Mouse (Mus musculus): ENCODE measurements at regions not wholly inside any gene's neighbourhood (a gene's known extent, or its start where the extent isn't known, plus 50 kb on each side); places are given as distances from the start of the nearest gene placed in this dataset.

DNA sequence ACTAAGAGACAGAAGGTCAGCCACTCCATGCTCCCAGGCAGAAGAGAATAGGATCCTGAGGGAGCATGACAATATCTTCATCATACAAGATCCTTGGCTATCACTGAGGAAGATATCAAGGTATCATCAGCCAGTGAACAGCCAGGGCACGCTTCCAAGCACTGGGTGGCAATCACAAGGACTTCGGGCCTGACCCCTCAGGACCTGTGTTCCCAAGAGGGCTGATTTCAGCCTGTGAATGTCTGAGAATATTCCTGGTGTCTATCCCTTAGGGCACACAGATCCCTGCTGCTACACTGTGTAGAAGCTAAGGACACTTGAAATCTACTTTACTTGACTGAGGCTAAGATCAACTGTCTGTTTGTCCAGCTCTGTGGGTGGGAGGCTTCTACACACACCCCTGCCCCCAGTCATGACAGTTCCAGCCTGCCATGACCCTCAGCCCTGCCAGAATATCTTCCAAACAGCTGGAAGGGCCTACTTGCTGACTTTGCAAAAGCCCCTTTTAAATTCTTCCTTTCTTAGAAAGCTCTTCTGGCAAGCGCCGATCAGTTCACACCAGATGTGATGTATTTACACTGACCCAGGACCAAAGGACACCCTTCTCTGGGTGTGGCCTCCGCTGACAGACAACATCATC, 198.4 kb downstream of the Gm12728 start:
- H3K4me1 ChIP-seq (ENCODE audit: control insufficient read depth, insufficient read depth, low read length), result no peaks in the 10 kb centered on the region
- no peak overlapping the region for H3K4me3 ChIP-seq (replicated peaks; ENCODE audit: control insufficient read depth, low read depth, low read length)
- no peak for TF ChIP-seq CTCF (IDR thresholded peaks at IDR 0.05; ENCODE audit: control insufficient read depth, insufficient read depth, low read length)
- 82% methylated on average over 5 of the region's 5 CpGs for WGBS
- H3K27ac ChIP-seq (ENCODE audit: control insufficient read depth, insufficient read depth, low read depth, low read length, poor library complexity), result no peak overlapping the region

DNA sequence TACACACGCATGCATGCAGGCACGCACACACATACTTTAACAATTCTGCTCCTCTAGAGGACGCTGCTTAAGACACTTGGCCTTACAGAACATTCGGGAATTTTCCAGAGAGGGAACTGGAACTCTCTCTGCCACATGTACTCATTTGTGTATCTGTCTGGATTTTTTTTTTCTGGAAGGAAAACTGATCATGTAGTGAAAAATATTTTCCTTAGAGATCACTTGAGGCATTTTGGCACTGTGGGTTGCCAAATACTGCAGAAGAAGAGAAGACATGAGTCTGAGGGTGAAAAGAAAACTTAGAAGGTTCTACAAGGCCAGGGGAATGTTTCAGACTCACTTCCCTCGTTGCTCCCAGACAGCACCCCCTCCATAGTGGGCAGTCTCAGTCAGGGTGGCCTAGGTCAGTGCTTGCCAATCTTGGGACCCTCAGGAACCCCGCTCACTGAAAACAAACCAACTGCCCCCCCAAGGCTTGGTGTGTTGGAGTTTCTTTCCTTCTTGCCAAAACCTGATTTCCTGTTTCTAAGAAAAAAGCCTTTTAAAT, 203.0 kb downstream of the Gm12728 start:
- Histone ChIP-seq H3K4me1 (ENCODE audit: control insufficient read depth, insufficient read depth, low read length) (no peaks in the 10 kb centered on the region; the same call in 1 of the 2 replicates), H3K27ac (ENCODE audit: control insufficient read depth, insufficient read depth, low read depth, low read length, poor library complexity) (no peak overlapping the region), H3K4me3 (replicated peaks; ENCODE audit: control insufficient read depth, low read depth, low read length) (no peak overlapping the region)
- WGBS, result 68% methylated on average over 6 of the region's 6 CpGs
- TF ChIP-seq CTCF (IDR thresholded peaks at IDR 0.05; ENCODE audit: control insufficient read depth, insufficient read depth, low read length), result no peak
- TF ChIP-seq POLR2A (IDR thresholded peaks at IDR 0.05; ENCODE audit: borderline replicate concordance, control insufficient read depth, low read depth, low read length), result no peak

DNA sequence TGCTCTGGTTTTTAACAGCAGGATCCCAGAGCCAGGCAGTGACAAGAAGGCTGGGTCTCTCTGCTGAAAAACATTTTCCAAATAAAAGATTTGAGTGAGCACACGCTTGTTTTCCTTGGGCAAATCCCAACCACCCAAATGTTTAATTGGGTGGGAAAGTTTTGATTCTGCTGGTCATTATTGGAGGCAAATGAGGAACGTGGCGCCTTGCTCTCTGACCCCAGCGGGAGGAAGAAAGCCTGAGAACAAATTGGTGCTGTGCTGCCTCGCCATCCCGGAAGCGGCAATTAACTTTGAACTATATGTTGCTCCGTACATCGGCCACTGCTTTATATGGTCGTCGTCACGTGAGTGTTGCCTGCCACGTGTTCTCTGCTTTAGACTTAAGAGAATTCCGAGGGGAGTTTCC, 204.7 kb downstream of the Gm12728 start:
- TF ChIP-seq CTCF (IDR thresholded peaks at IDR 0.05; ENCODE audit: control insufficient read depth, insufficient read depth, low read length) (no peak), POLR2A (IDR thresholded peaks at IDR 0.05; ENCODE audit: borderline replicate concordance, control insufficient read depth, low read depth, low read length) (no peak)
- H3K4me1 ChIP-seq (ENCODE audit: control insufficient read depth, insufficient read depth, low read length), result no peaks in the 10 kb centered on the region; the same call in 1 of the 2 replicates
- WGBS, result 77% methylated on average over 14 of the region's 14 CpGs
- H3K4me3 ChIP-seq (replicated peaks; ENCODE audit: control insufficient read depth, low read depth, low read length), result no peak overlapping the region
- H3K27ac ChIP-seq (ENCODE audit: control insufficient read depth, insufficient read depth, low read depth, low read length, poor library complexity), result no peak overlapping the region

DNA sequence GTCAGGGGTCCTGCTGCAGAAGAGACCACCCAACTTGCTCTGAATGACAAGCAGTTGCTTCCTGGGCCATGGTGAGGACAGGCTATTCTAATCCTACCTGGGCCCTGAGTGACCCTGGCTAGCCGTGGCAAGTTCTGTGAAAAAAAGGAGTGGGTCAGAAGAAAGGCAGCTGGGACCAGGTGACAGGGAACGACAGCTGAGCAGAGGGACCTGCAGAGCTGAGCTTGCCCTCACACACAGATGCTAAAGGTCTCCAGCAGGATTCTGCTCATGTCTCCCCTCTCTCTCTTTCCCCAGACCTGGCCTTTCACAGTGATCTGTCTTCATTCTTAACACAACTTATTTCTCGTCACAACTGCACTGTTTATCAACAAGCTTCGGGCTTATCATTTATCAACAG, 206.4 kb downstream of the Gm12728 start:
- no peak overlapping the region for H3K4me3 ChIP-seq (replicated peaks; ENCODE audit: control insufficient read depth, low read depth, low read length)
- WGBS, result 69% methylated on average over 4 of the region's 4 CpGs

DNA sequence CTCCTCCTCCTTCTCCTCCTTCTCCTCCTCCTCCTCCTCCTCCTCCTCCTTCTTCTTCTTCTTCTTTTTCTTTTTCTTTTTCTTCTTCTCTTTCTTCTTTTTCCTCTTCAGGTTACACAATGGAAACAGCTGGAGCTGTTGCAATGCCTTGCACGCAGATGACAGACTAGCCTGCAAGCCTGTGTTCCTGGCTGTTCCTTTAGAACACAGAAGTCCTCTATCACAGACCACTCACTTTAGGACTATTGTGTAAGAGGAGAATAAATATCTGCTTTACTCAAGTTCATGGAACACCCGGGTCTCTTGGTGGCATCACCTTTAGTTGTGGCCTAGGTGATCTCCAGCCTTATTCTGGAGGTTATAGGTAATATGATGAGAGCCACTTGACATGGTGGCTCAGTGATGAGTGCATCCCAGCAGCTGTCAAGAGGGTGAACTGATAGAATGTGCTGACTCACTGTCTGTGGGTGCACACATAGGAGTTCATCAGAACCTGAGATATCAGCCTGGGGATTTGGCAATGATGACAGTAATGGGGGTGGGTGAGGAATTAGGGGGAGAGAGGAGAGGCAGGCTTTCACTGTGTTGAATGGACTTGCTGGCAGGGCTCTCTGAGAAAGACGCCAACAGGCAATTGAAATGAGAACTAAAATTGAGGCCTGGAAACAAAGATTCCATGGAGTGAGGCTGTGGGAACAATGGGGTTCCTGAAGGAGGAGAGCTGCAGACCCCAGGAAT, 207.4 kb downstream of the Gm12728 start:
- H3K4me1 ChIP-seq (ENCODE audit: control insufficient read depth, insufficient read depth, low read length), result no peaks in the 10 kb centered on the region; the same call in 1 of the 2 replicates
- 35% methylated on average over 3 of the region's 3 CpGs for WGBS
- TF ChIP-seq CTCF (IDR thresholded peaks at IDR 0.05; ENCODE audit: control insufficient read depth, insufficient read depth, low read length) (no peak), POLR2A (IDR thresholded peaks at IDR 0.05; ENCODE audit: borderline replicate concordance, control insufficient read depth, low read depth, low read length) (no peak)

More for the DNA sequence above, 206.4 kb downstream of the Gm12728 start:
- Histone ChIP-seq H3K4me1 (ENCODE audit: control insufficient read depth, insufficient read depth, low read length) (no peaks in the 10 kb centered on the region; the same call in 1 of the 2 replicates), H3K27ac (ENCODE audit: control insufficient read depth, insufficient read depth, low read depth, low read length, poor library complexity) (no peak overlapping the region)
- TF ChIP-seq CTCF (IDR thresholded peaks at IDR 0.05; ENCODE audit: control insufficient read depth, insufficient read depth, low read length) (no peak), POLR2A (IDR thresholded peaks at IDR 0.05; ENCODE audit: borderline replicate concordance, control insufficient read depth, low read depth, low read length) (no peak)

DNA sequence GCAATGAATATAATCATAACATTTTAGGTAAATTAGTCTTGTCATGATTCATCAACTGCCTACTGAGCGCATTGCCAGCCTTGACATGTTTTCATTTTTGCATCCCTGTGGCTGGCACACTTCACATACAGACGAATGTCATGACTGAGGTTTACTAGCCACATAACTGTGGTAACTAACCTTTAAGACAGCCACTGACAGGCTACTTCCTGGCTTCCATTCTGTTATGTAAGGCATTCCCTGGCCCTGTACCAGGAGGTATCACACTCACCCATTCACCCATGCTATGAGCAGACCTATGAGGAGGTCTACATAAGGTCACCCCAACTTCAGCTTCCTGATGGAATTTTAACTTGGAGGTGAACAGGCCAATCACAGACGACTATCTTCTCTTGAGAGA, 212.8 kb downstream of the Gm12728 start:
- H3K4me1 ChIP-seq (ENCODE audit: control insufficient read depth, insufficient read depth, low read length), result no peaks in the 10 kb centered on the region; the same call in 1 of the 2 replicates
- H3K27ac ChIP-seq (ENCODE audit: control insufficient read depth, insufficient read depth, low read depth, low read length, poor library complexity), result no peak overlapping the region
- TF ChIP-seq POLR2A (IDR thresholded peaks at IDR 0.05; ENCODE audit: borderline replicate concordance, control insufficient read depth, low read depth, low read length), result no peak
- WGBS, result 59% methylated on average over 3 of the region's 3 CpGs
- no peak overlapping the region for H3K4me3 ChIP-seq (replicated peaks; ENCODE audit: control insufficient read depth, low read depth, low read length)

More for the DNA sequence above, 207.4 kb downstream of the Gm12728 start:
- H3K4me3 ChIP-seq (replicated peaks; ENCODE audit: control insufficient read depth, low read depth, low read length), result no peak overlapping the region
- H3K27ac ChIP-seq (ENCODE audit: control insufficient read depth, insufficient read depth, low read depth, low read length, poor library complexity), result no peak overlapping the region

DNA sequence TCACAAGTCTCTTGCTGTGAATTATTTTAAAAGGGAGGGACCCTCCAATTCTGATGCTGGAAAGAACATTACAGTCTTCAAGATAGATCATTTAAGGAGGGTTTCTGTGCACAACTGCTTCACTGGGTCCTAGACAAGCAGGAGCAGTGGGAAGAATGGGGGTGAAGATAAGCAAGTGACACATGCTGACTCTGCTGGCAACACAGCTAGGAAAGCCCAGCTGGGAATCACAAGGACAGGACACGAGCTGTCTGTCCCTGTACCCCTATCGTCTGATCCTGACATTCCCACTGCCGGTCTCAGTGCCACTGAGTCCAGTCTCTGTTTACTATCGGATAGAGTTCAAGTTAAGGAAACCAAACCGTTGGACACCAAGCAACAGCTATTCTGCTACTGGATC, 216.3 kb downstream of the Gm12728 start:
- TF ChIP-seq CTCF (IDR thresholded peaks at IDR 0.05; ENCODE audit: control insufficient read depth, insufficient read depth, low read length) (no peak), POLR2A (IDR thresholded peaks at IDR 0.05; ENCODE audit: borderline replicate concordance, control insufficient read depth, low read depth, low read length) (no peak)
- 83% methylated on average over 5 of the region's 5 CpGs for WGBS

DNA sequence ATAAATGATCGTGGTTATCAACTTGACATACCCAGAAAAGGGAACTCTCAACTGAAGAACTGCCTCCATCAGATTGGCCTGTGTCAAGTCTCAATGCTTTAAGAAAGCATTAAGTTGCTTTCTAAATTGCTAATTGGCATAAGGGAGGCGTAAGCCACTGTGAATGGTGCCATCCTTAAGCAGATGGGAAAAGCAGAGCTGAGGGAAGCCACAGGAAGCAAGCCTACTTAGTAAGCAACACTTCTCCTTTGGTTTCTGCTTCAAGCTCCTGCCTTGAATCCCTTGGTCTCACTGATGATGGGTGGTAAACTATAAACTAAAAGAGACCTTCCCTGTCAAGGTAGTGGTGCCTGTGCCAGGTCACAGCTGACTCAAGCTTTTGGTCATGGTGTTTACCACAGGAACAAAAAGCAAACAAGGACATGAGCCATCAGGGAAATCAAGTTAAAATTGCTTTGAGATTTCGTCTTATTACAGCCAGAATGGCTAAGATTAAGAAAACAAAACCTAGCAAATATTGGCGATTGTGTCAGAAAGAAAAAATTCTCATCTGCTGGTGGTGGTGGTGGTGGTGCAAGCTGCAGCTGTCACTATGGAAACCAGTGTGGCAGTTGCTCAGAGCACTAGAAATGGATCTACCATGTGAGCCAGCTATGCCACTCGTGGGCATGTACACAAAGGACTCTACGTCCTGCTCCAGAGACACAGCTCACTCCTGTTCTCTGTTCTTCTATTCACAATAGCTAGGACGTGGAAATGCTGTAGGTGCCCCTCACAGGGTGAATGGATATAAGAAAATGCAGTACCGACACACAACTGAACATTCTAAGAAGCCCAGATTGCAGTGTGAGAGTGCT, 217.9 kb downstream of the Gm12728 start:
- H3K4me1 ChIP-seq (ENCODE audit: control insufficient read depth, insufficient read depth, low read length), result no peaks in the 10 kb centered on the region; the same call in 1 of the 2 replicates
- no peak overlapping the region for H3K4me3 ChIP-seq (replicated peaks; ENCODE audit: control insufficient read depth, low read depth, low read length)
- no peak overlapping the region for H3K27ac ChIP-seq (ENCODE audit: control insufficient read depth, insufficient read depth, low read depth, low read length, poor library complexity)
- TF ChIP-seq CTCF (IDR thresholded peaks at IDR 0.05; ENCODE audit: control insufficient read depth, insufficient read depth, low read length) (no peak), POLR2A (IDR thresholded peaks at IDR 0.05; ENCODE audit: borderline replicate concordance, control insufficient read depth, low read depth, low read length) (no peak)
- 49% methylated on average over 8 of the region's 8 CpGs for WGBS

More for the DNA sequence above, 216.3 kb downstream of the Gm12728 start:
- Histone ChIP-seq H3K27ac (ENCODE audit: control insufficient read depth, insufficient read depth, low read depth, low read length, poor library complexity) (no peak overlapping the region), H3K4me1 (ENCODE audit: control insufficient read depth, insufficient read depth, low read length) (no peaks in the 10 kb centered on the region; the same call in 1 of the 2 replicates), H3K4me3 (replicated peaks; ENCODE audit: control insufficient read depth, low read depth, low read length) (no peak overlapping the region)
